Mouse (Mus musculus) telencephalon, adult 2 months (tissue): ENCODE data around the gene Ankmy1.

ENCODE experiments used
- DNase-seq: peaks from one replicate; pipeline ENCODE4 v3.0.0-alpha.2; 2011; ENCODE audit warnings: low read depth, low spot score

Ankmy1 gene

DNA sequence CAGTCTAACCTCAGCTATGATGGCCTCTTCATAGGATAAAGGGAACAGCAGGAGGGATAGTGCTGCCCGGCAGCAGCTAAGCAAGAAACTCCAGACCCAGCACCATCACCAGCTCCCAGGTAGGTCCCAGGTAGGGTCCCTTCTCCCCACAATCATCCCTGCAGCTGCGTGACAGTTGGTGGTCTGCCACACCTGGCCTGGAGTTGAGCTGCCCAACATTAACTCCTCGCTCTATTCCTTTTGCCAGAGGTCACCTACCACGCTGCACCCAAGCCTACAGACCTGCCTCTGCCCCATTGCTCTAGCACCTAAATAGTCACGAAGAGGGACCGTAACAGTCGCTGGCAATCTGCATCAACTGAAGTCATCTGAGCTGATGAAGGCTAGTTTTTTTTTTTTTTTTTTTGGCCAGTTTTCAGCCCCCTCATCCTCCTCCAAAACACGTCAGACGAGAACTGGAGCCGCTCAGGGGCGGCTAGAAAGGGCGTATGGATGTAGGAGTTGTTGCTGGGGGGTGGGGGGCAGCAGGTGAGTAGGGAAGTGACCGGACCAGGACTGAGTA, 72.0 kb downstream of the Ankmy1 start:
- DNase-seq, result no peak

DNA sequence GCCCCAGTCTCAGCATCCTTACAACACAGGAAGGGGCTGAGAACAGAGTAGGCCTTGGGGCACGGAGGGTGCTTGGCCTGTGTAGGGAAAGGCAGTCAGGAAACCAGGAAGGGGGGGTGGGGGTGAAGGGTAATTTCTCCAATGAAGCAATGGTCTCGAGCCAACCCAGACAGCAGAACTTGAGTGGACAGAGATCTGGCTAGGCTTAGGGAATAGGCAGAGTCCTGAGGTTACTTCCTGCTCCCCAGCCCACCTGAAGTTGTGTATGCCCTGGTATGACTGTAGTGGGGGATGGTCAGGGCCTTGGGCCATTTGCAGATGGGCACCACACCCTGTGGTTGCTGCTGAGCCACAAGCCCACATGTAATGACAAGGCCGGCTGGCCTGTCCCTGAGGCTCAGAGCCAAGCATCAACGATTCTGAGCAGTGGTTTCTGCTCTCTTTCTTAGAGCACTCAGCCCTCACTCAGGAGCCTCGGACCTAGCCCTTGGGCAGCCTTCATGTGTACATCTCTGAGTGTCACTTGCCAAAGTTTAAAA, 86.9 kb downstream of the Ankmy1 start:
- no peak for DNase-seq

DNA sequence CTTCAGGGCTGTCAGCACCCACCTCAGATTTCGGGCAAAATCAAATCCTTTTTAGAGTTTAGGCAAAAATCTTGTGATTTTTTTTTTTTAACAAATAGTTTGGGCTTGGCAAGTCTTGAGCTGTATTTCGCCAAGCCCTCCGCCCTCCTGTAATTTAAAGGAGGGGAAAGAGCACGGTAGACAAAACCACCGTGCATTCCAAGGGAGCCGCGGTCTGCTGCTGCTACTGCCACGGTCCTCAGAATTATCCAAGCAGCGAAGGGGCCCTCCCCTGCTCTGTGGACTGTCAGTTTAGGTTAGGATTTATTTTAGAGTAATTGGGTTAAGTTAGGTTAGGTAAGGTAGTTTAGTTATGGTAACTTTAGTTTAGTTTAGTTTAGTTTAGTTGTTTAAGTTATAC, 87.6 kb downstream of the Ankmy1 start:
- DNase-seq, result no peak

DNA sequence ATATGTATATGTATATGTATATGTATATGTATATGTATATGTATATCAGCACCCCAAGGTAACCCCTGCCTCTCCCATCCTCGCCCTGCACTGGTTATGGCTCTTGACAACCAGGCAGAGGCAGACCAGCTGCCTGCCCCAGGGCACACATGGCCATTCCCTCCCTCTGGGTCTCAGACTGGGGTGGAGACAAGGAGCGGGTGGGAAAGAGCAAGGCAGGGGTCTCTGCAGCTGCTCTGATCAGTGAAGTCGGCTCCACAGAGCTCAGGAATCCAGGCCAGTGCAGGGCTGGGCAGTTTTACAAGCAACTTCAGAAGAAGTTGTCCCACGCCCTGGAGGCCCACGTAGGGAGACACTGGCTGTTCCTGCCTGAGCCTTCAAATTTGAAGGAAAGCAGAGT, 88.4 kb downstream of the Ankmy1 start:
- no peak for DNase-seq
